Mouse (Mus musculus): ENCODE measurements around the gene Abcc4. TPM values are rescaled to one million over a fixed set of nuclear protein-coding genes. Genes with fewer than 3 reads are reported as not detected.

The Abcc4 gene
- total RNA-seq, 2 experiments from 2014 or later, result 9.0 to 9.1 TPM

- intact Hi-C loops (cut with DNase I), result loop anchor here (10.0 kb wide), 1 partner anchor 221 kb away; the partner anchor contains the start of gene Dnajc3
- DNase-seq, result no peak
Observed at GRCm38 (mm10) chr14:118713869-118714268, 7.8 kb upstream of the Abcc4 start.

GRCm38 (mm10) chr14:118713408-118713807, 7.4 kb upstream of the Abcc4 start:
- DNase-seq, result peak in 1 of 2 experiments; percentile 17
- intact Hi-C loops (cut with DNase I), result loop anchor here (10.0 kb wide), 1 partner anchor 221 kb away; the partner anchor contains the start of gene Dnajc3

DNA sequence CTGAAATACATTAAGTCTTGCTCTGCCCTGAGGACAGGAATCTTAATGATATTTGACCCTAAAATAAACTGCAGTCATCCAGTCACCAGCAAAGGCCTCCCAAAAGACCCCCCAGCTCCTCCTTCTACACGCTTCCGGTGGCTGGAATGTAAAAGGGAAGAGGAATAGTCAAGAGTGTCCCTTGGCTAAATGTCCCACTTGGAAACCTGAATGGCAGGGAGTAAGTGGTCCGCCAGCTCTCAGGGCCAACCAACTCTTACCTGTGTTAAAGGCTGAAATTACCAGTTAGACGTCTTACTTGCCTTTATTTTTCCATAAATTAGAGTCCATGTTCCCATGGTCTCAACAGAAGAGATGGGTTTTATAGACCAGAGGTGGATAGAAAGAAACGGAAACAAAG, 6.9 kb upstream of the Abcc4 start:
- no peak for DNase-seq
- intact Hi-C loops (cut with DNase I), result loop anchor here (10.0 kb wide), 1 partner anchor 222 kb away; the partner anchor contains the start of gene Dnajc3

DNA sequence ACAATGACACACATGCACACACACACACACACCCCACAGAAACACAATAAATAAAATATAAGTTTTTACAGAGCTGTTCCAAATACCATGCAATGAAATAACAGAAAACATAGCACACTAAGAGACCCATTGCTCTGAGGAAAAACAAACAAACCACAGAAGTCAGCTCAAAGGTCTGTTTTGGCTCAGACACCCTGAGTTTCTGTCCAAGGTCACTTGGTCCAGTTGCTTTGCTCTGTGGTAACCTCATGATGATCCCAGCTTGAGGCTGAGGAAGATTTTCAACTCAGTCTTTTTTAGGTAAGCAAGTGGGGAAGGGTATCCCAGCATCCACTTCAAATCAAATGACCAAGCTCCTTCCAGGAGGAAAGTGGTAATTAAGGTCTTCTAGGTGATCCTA, 4.9 kb upstream of the Abcc4 start:
- intact Hi-C loops (cut with DNase I), result loop anchor here (10.0 kb wide), 1 partner anchor 224 kb away; the partner anchor contains the start of gene Dnajc3

DNA sequence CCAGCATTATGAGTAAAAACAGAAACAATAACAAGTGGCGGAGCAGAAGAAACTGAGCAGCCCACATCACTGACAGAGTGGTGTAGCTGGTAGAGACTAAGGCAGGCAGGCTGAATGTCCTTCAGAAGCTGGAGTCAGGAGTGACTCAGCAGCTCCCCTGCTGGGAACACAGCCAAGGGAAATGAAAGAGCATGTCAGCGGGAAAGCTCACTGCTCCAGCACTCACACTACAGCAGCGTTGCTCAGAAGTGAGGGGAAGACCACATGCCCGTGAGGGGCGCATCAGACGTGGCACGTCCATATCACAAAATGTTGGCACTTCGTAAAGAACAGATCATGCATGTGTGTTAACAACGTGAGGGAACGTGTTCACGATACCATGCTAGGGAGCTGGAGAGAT, 3.7 kb upstream of the Abcc4 start:
- peak; percentile 86 for DNase-seq
- intact Hi-C loops (cut with DNase I), result loop anchor here (10.0 kb wide), 1 partner anchor 225 kb away; the partner anchor contains the start of gene Dnajc3

More for the DNA sequence above, 4.9 kb upstream of the Abcc4 start:
- no peak for DNase-seq

DNA sequence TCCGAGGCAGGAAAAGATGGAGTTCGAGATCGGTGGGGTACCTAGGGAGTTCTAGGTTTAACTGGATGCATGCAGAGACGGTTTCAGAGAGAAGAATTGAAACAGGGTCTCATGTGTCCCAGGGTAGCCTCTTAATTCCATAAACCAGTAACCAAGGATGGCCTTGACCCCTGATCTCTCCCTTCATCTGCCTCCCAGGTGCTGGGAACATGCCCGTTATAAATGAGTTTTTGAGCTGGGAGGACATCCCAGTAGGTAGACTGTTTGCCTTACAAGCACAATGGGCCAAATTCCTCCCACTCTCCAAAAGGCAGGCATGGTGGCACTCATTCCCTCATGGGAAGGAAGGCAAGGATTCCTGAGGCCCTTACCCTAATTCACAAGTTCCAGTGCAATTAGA, 2.1 kb upstream of the Abcc4 start:
- DNase-seq, result no peak
- intact Hi-C loops (cut with DNase I), result no loop called here

GRCm38 (mm10) chr14:118706962-118707361, 943 bp upstream of the Abcc4 start:
- no peak for DNase-seq
- intact Hi-C loops (cut with DNase I), result no loop called here

GRCm38 (mm10) chr14:118705465-118705807, 583 bp downstream of the Abcc4 start:
- DNase-seq, result peak in 1 of 2 experiments; percentile 13
- intact Hi-C loops (cut with DNase I), result no loop called here

DNA sequence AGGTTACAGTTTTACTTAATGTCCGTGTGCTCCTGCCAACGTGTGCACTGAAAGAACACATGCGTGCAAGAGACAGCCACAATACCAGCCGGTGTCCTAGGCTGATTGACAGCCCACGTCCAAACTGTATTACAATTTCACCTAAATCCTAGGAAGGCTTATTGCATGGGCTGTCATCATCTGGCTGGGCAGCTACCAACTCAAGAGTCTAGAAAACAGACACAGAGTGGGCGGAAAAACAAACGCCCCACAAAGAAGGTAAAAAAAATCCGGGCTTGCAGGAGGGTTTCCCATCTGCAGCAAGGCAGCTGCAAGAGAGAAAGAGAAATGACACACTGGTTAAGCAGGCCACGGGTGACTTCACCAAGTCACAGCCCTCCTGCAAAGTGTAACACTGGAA, 2.7 kb downstream of the Abcc4 start:
- no peak for DNase-seq
- intact Hi-C loops (cut with DNase I), result loop anchor here (2.0 to 5.0 kb wide), 2 partner anchors 87 to 114 kb away; no protein-coding TSS in a partner anchor

DNA sequence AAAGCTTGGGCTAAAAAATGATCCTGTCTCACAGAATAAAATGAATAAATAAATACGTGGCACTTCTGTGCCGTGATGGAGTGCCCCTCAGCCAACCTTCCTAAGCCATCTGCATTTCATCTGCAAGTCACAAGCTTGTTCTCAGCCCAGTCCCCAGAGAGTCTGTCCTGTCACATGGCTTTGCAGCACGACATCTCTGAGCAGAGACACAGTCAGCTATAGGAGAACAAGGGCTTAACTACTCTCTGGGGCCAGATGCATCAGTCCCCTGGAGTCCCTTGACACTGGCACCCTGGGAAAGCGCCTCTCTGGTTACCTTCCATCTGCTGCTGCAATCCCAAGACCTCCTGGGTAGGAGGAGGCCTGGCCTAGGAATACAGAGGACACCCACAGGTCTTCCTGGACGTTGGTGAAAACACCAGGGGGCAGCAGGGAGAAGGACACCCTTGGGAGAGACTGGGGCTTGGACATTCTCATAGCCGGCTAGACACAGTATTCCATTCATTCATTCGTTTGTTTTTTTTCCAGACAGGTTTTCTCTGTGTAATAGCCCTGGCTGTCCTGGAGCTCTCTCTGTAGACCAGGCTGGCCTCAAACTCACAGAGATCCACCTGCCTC, 3.9 kb downstream of the Abcc4 start:
- DNase-seq, result peak; percentile 62 to 74
- intact Hi-C loops (cut with DNase I), result loop anchor here (1.0 to 5.0 kb wide), 3 partner anchors 66 to 115 kb away; no protein-coding TSS in a partner anchor

DNA sequence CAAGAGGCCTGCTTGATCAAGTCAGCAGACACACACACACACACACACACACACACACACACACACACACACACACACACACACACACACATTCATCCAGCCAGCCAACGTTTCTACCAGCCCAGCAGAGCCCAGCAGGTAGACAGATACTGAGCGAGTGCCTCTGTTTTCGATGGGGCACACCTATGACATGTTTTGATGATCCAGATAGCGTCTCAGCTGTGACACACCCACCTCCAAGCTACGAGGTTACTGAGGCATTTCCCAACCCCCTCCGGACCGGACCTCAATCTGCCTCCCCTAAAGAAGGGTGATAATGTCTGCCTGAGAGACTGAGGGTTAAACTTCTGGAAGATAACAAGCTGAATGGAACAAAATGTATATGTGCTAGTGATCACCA, 5.4 kb downstream of the Abcc4 start:
- intact Hi-C loops (cut with DNase I), result loop anchor here (5.0 kb wide), 1 partner anchor 117 kb away; no protein-coding TSS in a partner anchor
- DNase-seq, result no peak

- DNase-seq, result no peak
- intact Hi-C loops (cut with DNase I), result loop anchor here (5.0 kb wide), 1 partner anchor 117 kb away; no protein-coding TSS in a partner anchor
Observed at GRCm38 (mm10) chr14:118699963-118700362, 6.1 kb downstream of the Abcc4 start.

DNA sequence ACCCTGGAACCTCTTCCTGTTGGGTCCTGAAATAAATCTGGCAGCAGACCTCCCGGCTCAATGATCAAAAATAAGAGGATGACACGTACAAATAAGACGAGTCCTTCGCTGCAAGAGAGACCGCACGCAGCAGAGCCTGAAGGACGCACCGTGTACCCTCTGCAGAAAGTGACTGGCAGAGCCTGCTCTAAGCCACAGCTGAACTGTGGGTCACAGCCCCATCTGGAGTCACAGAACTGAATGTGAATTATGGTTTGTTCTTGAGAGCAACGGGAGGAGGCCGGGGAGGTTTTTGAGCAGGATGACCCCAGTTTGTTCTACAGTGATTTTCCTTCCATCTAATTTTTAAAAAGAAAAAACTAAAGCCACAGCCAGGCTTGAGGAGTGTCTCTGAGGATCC, 6.5 kb downstream of the Abcc4 start:
- no peak for DNase-seq
- intact Hi-C loops (cut with DNase I), result no loop called here

DNA sequence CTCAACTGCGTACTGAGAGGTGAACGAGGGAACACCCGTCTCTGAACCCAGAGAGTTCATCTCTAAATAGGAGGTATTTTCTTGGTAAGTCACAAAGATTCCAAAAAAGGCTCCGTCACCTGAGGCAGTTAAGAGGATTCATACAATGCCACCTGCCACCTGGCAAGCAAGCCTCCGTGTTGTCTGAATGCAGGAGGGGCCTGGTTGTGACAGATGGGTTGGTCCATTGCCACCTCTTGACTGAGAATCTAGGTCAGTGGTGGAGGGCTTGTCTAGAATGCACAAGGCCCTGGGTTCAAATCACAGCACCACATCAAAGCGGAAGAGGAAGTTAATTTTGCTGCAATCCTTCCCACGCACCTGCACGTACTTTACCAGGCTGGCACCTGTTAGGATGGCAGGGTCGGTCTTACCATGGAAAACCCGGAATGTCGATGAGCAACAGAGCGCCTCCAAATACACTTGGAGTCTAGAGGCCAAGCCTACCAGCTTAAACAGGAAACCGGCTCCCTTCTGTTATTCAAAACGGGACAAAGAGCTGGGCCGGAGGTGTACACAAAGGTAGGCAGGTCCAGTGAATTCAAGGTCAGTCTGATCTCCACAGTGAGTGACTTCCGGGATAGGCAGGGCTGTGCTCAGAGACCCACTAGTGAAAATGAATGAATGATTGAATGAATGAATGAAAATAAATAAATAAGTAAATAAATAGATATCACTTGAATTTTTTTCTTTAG, 9.3 kb downstream of the Abcc4 start:
- intact Hi-C loops (cut with DNase I), result no loop called here
- no peak for DNase-seq

DNA sequence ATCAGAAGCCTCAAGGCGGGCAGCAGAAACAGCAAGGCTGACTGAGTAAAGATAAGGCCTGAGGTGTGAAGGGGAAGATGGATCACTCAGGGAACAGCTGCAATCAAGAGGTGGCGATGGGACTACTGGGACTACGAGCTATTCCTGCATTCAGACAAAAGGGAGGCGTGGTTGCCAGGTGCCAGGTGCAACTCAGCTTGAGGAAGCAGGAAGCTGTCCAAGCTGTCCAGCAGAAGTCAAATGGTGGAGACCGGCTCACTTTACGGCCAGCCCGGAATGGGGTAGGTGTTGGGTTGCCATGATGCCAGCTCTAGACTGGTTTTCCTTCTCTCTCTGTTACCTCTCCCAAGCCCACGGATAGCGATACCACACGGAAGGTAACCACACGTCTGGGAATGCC, 10.2 kb downstream of the Abcc4 start:
- intact Hi-C loops (cut with DNase I), result loop anchor here (2.0 kb wide), 1 partner anchor 31 kb away; no protein-coding TSS in a partner anchor
- DNase-seq, result no peak

GRCm38 (mm10) chr14:118694321-118694720, 11.7 kb downstream of the Abcc4 start:
- intact Hi-C loops (cut with DNase I), result loop anchor here (2.0 to 5.0 kb wide), 2 partner anchors 32 to 57 kb away; no protein-coding TSS in a partner anchor
- no peak for DNase-seq

GRCm38 (mm10) chr14:118691910-118692309, 14.1 kb downstream of the Abcc4 start:
- peak in 1 of 2 experiments; percentile 10 for DNase-seq
- intact Hi-C loops (cut with DNase I), result loop anchor here (5.0 kb wide), 1 partner anchor 55 kb away; no protein-coding TSS in a partner anchor

DNA sequence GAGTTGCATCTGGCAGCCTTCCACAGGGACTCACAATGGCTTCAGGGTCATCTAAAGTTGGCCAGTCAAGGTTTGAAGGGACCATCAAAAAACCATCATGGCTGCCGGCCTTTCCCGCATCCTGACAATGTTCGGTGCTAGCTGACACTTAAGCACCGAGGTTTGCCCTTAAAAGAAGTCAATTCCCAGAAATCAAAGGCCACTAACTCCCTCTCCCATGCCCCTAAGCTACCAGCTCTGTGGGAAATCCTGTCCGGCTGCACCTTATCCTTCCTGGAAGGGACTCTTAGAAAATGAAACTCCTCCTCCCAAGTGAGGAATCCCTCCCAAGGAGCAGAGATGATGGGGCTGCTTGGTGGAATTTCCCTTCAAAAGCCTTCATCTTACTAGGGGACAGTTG, 14.6 kb downstream of the Abcc4 start:
- peak in 1 of 2 experiments; percentile 16 for DNase-seq
- intact Hi-C loops (cut with DNase I), result loop anchor here (5.0 kb wide), 1 partner anchor 54 kb away; no protein-coding TSS in a partner anchor

DNA sequence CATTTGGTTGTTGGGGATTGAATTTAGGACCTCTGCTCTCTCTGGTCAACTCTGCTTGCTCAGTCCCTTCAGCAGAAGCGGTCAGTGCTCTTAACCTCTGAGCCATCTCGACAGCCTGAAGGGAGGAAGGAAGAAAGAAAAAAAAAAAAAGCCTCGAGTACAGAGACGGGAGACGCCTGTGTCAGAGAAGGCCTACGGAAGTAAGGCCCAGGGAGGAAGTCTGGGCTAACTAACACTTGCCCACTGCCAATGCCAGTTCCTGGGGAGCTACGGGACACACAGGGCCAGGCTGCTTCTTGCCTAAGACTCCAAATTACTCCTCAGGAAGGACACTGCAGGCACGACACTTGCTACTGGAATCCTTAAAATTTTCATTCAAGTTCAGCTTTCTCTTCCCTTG, 15.1 kb downstream of the Abcc4 start:
- intact Hi-C loops (cut with DNase I), result loop anchor here (5.0 kb wide), 1 partner anchor 54 kb away; no protein-coding TSS in a partner anchor
- peak in 1 of 2 experiments; percentile 36 for DNase-seq

DNA sequence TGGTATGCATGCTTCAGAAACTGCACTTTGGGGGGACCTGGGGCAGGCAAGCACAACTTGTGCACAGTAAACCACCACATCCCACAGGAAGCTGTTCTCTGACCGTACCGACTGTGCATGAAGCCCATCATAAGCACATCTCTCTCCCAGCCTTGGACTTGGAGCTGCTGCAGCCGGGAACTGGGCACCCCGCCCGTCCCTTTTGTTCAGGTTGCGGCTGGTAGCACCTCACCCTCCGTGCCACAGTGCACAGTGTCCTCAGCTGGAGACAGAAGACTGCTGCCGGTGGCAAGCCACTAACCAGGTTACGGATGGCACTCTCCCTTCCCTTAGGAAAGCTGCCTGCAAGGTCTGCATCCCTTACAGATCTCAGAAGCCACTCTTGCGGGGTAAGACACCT, 15.7 kb downstream of the Abcc4 start:
- peak; percentile 15 for DNase-seq
- intact Hi-C loops (cut with DNase I), result loop anchor here (5.0 kb wide), 1 partner anchor 53 kb away; no protein-coding TSS in a partner anchor

- no peak for DNase-seq
- intact Hi-C loops (cut with DNase I), result no loop called here
Observed at GRCm38 (mm10) chr14:118688643-118689042, 17.4 kb downstream of the Abcc4 start.
